ENCODE assay signal across 8 mouse cellular contexts in genomic region chr6:52159979-52160378, GRCm38 (mm10). TPM values are rescaled to one million over a fixed set of nuclear protein-coding genes. Genes with fewer than 3 reads are reported as not detected.
DNase-seq lines count a peak whose midpoint lies in the region; ATAC-seq and TF ChIP-seq lines count a peak whose summit lies in the region.
"Had no signal": no experiment of that assay in that cellular context is flagged by ENCODE, and none has a peak within 500 bp of the region (broad histone marks: within the 10 kb centered on the region; RNA-seq: fewer than 3 reads in every experiment).

No protein-coding gene starts in this region.

- no peak for TF ChIP-seq RAD21 in CH12.LX (IDR thresholded peaks at IDR 0.05; ENCODE audit: low read depth, low read length)

- peak; percentile 71 for TF ChIP-seq EP300 in CH12.LX (IDR thresholded peaks at IDR 0.05; ENCODE audit: low read length)

- no peak for TF ChIP-seq CTCF in CH12.LX (conservative IDR thresholded peaks at IDR 0.05 in 1 of 2, IDR thresholded peaks at IDR 0.05 in 1 of 2; ENCODE audit: low read depth in 2 of 2, low read length in 2 of 2)
- TF ChIP-seq CTCF in thymus, adult 2 months (IDR thresholded peaks at IDR 0.05; ENCODE audit: borderline replicate concordance, control insufficient read depth, extremely low read depth, insufficient read depth, low read length, poor library complexity): no peak

- H3K27me3 ChIP-seq in CH12.LX (replicated peaks): no peaks in the 10 kb centered on the region
- peaks cover 24% of the 10 kb centered on the region for H3K27me3 ChIP-seq in intestine, embryonic 16.5 days (replicated peaks; ENCODE audit: control insufficient read depth, insufficient read depth, low read length)
- peaks cover 12% of the 10 kb centered on the region for H3K27me3 ChIP-seq in thymus, adult 2 months (ENCODE audit: control insufficient read depth, insufficient read depth, low read length)

- peak overlapping the region; percentile 83 to 92 (median 88) for H3K4me3 ChIP-seq in CH12.LX (replicated peaks in 1 of 3; ENCODE audit: low read depth in 2 of 3, low read length in 2 of 3, poor library complexity in 1 of 3)
- peak overlapping the region; percentile 79 for H3K4me3 ChIP-seq in intestine, embryonic 16.5 days (ENCODE audit: low read length)
- H3K4me3 ChIP-seq in thymus, adult 2 months (ENCODE audit: control insufficient read depth, insufficient read depth, low read length): no peak overlapping the region

- peaks cover 6 to 37% of the 10 kb centered on the region in 2 experiments for H3K36me3 ChIP-seq in CH12.LX (replicated peaks in 1 of 2; ENCODE audit: control insufficient read depth in 1 of 2, insufficient read depth in 1 of 2, low read length in 1 of 2)
- H3K36me3 ChIP-seq in intestine, embryonic 16.5 days (ENCODE audit: control insufficient read depth, insufficient read depth, low read length): no peaks in the 10 kb centered on the region
- no peaks in the 10 kb centered on the region for H3K36me3 ChIP-seq in thymus, adult 2 months (ENCODE audit: control insufficient read depth, insufficient read depth, low read length)

- H3K9me3 ChIP-seq in CH12.LX (replicated peaks; ENCODE audit: low read length): no peaks in the 10 kb centered on the region
- no peaks in the 10 kb centered on the region for H3K9me3 ChIP-seq in intestine, embryonic 16.5 days (ENCODE audit: control insufficient read depth, low read length)

- peak overlapping the region; percentile 95 for H3K4me2 ChIP-seq in CH12.LX (ENCODE audit: insufficient read depth, low read depth, poor library complexity, severe bottlenecking)
- peak overlapping the region; percentile 93 for H3K4me2 ChIP-seq in intestine, embryonic 16.5 days (ENCODE audit: low read depth, low read length)

- dilution Hi-C loops in CH12.LX (cut with MboI; ENCODE audit: extremely low pct_ligation_motif_present, extremely low pct_unique_long_range_greater_than_20kb, low sequenced_read_pairs): no loop called here

- H3K27ac ChIP-seq in CH12.LX (ENCODE audit: insufficient read depth, low read depth): peak overlapping the region; percentile 45
- H3K27ac ChIP-seq in intestine, embryonic 16.5 days (ENCODE audit: low read length): peak overlapping the region; percentile 93
- no peak overlapping the region for H3K27ac ChIP-seq in thymus, adult 2 months (ENCODE audit: control insufficient read depth, insufficient read depth, low read length)

- 25% methylated on average over 8 of the region's 9 CpGs for WGBS in intestine, embryonic 16.5 days
- WGBS in thymus, adult 2 months: 25% methylated on average over 9 of the region's 9 CpGs

- peaks cover 2 to 17% of the 10 kb centered on the region in 2 experiments; a peak in 3 of 4 replicates for H3K4me1 ChIP-seq in CH12.LX (ENCODE audit: control insufficient read depth in 1 of 2, insufficient read depth in 2 of 2)
- H3K4me1 ChIP-seq in intestine, embryonic 16.5 days (ENCODE audit: control insufficient read depth, insufficient read depth, low read length): peaks cover 23% of the 10 kb centered on the region
- peaks cover 2% of the 10 kb centered on the region; the same call in 1 of the 2 replicates for H3K4me1 ChIP-seq in thymus, adult 2 months (replicated peaks; ENCODE audit: control insufficient read depth, insufficient read depth, low read length)

- peak; percentile 12; the same call in 1 of the 2 replicates for ATAC-seq in intestine, embryonic 16.5 days

- in situ Hi-C loops in CH12.LX (cut with MboI; ENCODE audit: low pct_ligation_motif_present, low pct_unique_long_range_greater_than_20kb, low sequenced_read_pairs): no loop called here

- H3K9ac ChIP-seq in CH12.LX (ENCODE audit: insufficient read depth, low read depth): peak overlapping the region; percentile 96
- H3K9ac ChIP-seq in intestine, embryonic 16.5 days (ENCODE audit: low read depth, low read length): peak overlapping the region; percentile 69

- intact Hi-C loops in left cerebral cortex, postnatal 10 days (cut with DNase I): loop anchor here (5.0 kb wide), 1 partner anchor 152 kb away; the partner anchor contains the start of gene Evx1

- peaks cover 7% of the 10 kb centered on the region; the same call in 1 of the 2 replicates for H3K79me2 ChIP-seq in CH12.LX (replicated peaks; ENCODE audit: control insufficient read depth, extremely low read depth, insufficient read depth, poor library complexity, severe bottlenecking)

- peak; percentile 39; the same call in 1 of the 2 replicates for TF ChIP-seq POLR2A in CH12.LX (IDR thresholded peaks at IDR 0.05; ENCODE audit: low read depth, low read length)
- TF ChIP-seq POLR2A in thymus, adult 2 months (IDR thresholded peaks at IDR 0.05; ENCODE audit: control insufficient read depth, extremely low read depth, insufficient read depth, low read length, poor library complexity): no peak

- DNase-seq in CH12.LX (ENCODE audit: extremely low read depth) (peak; percentile 76), adipocyte (ENCODE audit: low spot score) (peak; percentile 97)
- DNase-seq in lung, postnatal 10 days: peak; percentile 67
- no peak for DNase-seq in thymus, adult 2 months
- no peak for DNase-seq in B cell, adult 2 months
- DNase-seq in left cerebral cortex, postnatal 10 days (ENCODE audit: extremely low spot score in 1 of 2, low spot score in 2 of 2): no peak

TF ChIP-seq in CH12.LX, 34 proteins besides CTCF, POLR2A, EP300 and RAD21:
- TF ChIP-seq MAZ (IDR thresholded peaks at IDR 0.05; ENCODE audit: low read depth, low read length): peak; percentile 31; the same call in 1 of the 2 replicates
- peak; percentile 72; the same call in 1 of the 2 replicates for TF ChIP-seq CHD2 (IDR thresholded peaks at IDR 0.05; ENCODE audit: low read length)
- no peak for TF ChIP-seq ETS1 (conservative IDR thresholded peaks at IDR 0.05; ENCODE audit: low read depth, low read length)
- no peak for TF ChIP-seq BHLHE40 (IDR thresholded peaks at IDR 0.05; ENCODE audit: low read depth, low read length)
- peak; percentile 36; the same call in 1 of the 2 replicates for TF ChIP-seq ZMIZ1 (IDR thresholded peaks at IDR 0.05; ENCODE audit: low read depth, low read length)
- TF ChIP-seq ELF1 (IDR thresholded peaks at IDR 0.05; ENCODE audit: low read depth, low read length): peak; percentile 72
- TF ChIP-seq MXI1 (IDR thresholded peaks at IDR 0.05; ENCODE audit: low read depth, low read length): no peak
- 0 out of 2 replicates have a peak, but pooled peaks have one; percentile 17 for TF ChIP-seq TBP (conservative IDR thresholded peaks at IDR 0.05; ENCODE audit: low read depth, low read length)
- no peak for TF ChIP-seq MYC (IDR thresholded peaks at IDR 0.05; ENCODE audit: low read depth, low read length)
- TF ChIP-seq RCOR1 (conservative IDR thresholded peaks at IDR 0.05; ENCODE audit: low read depth, low read length): no peak
- peak; percentile 79 for TF ChIP-seq IRF4 (IDR thresholded peaks at IDR 0.05; ENCODE audit: low read depth, low read length)
- TF ChIP-seq NELFE (IDR thresholded peaks at IDR 0.05; ENCODE audit: low read depth, low read length): peak; percentile 43; the same call in 1 of the 2 replicates
- TF ChIP-seq TCF12 (IDR thresholded peaks at IDR 0.05; ENCODE audit: low read depth, low read length): peak; percentile 34; the same call in 1 of the 2 replicates
- no peak for TF ChIP-seq MEF2A (IDR thresholded peaks at IDR 0.05; ENCODE audit: borderline replicate concordance, low read depth, low read length)

RNA-seq across cellular contexts. Expression of gene Hoxa1, which starts 1.9 kb away (rescaled TPM):
- total RNA-seq in CH12.LX (2012; rRNA removed): 1.4 and 1.9 TPM in 2 replicates
- total RNA-seq in CH12.LX (2014; rRNA removed): 3.7 and 4.6 TPM in 2 replicates
- polyA plus RNA-seq in CH12.LX (2012; ENCODE audit: insufficient read length, low read depth): 2.5 and 3.2 TPM in 2 replicates
- 0.72 and 0.88 TPM in 2 replicates for polyA plus RNA-seq in intestine, embryonic 16.5 days (2015; fragmentation: Nextera tagmentation; extraction: Ambion mirVana)
- polyA plus RNA-seq in thymus, adult 2 months (2012; rRNA removed): 0.43 and 0.63 TPM in 2 replicates
- total RNA-seq in left cerebral cortex, postnatal 10 days (2021): not detected
- polyA plus RNA-seq: cortical plate, adult 2 months had no signal

RNA-seq across cellular contexts. Expression of gene Hoxa2, which starts 4.7 kb away (rescaled TPM):
- not detected in 2 replicates for total RNA-seq in CH12.LX (2012; rRNA removed)
- total RNA-seq in CH12.LX (2014; rRNA removed): 0.12 TPM in 1 of 2 replicates, not detected in the other
- polyA plus RNA-seq in CH12.LX (2012; ENCODE audit: insufficient read length, low read depth): 0.26 and 0.45 TPM in 2 replicates
- 5.0 and 5.1 TPM in 2 replicates for polyA plus RNA-seq in intestine, embryonic 16.5 days (2015; fragmentation: Nextera tagmentation; extraction: Ambion mirVana)
- 0.85 and 1.4 TPM in 2 replicates for polyA plus RNA-seq in thymus, adult 2 months (2012; rRNA removed)
- not detected for total RNA-seq in left cerebral cortex, postnatal 10 days (2021)
- polyA plus RNA-seq: cortical plate, adult 2 months had no signal

RNA-seq across cellular contexts. Expression of gene 5730596B20Rik, which starts 17.3 kb away (rescaled TPM):
- total RNA-seq in CH12.LX (2012; rRNA removed) (not detected in 2 replicates), CH12.LX (2014; rRNA removed) (not detected in 2 replicates)
- 0.07 TPM in 1 of 2 replicates, not detected in the other for polyA plus RNA-seq in CH12.LX (2012; ENCODE audit: insufficient read length, low read depth)
- 1.5 TPM in 2 replicates for polyA plus RNA-seq in intestine, embryonic 16.5 days (2015; fragmentation: Nextera tagmentation; extraction: Ambion mirVana)
- 0.04 TPM in 1 of 2 replicates, not detected in the other for polyA plus RNA-seq in thymus, adult 2 months (2012; rRNA removed)
- total RNA-seq in left cerebral cortex, postnatal 10 days (2021): not detected
- polyA plus RNA-seq: cortical plate, adult 2 months had no signal

RNA-seq across cellular contexts. Expression of gene Hoxa4, which starts 31.6 kb away (rescaled TPM):
- total RNA-seq in CH12.LX (2012; rRNA removed) (not detected in 2 replicates), CH12.LX (2014; rRNA removed) (not detected in 2 replicates)
- 0.19 TPM in 1 of 2 replicates, not detected in the other for polyA plus RNA-seq in CH12.LX (2012; ENCODE audit: insufficient read length, low read depth)
- 1.7 and 2.4 TPM in 2 replicates for polyA plus RNA-seq in intestine, embryonic 16.5 days (2015; fragmentation: Nextera tagmentation; extraction: Ambion mirVana)
- polyA plus RNA-seq in thymus, adult 2 months (2012; rRNA removed): 1.2 and 1.5 TPM in 2 replicates
- total RNA-seq in left cerebral cortex, postnatal 10 days (2021): not detected
- polyA plus RNA-seq: cortical plate, adult 2 months had no signal

RNA-seq across cellular contexts. Expression of gene Hoxa5, which starts 44.4 kb away (rescaled TPM):
- total RNA-seq in CH12.LX (2012; rRNA removed) (1.5 TPM in 2 replicates), CH12.LX (2014; rRNA removed) (0.83 and 1.2 TPM in 2 replicates)
- polyA plus RNA-seq in CH12.LX (2012; ENCODE audit: insufficient read length, low read depth): 3.1 and 4.1 TPM in 2 replicates
- 15.3 and 15.5 TPM in 2 replicates for polyA plus RNA-seq in intestine, embryonic 16.5 days (2015; fragmentation: Nextera tagmentation; extraction: Ambion mirVana)
- polyA plus RNA-seq in thymus, adult 2 months (2012; rRNA removed): 1.1 and 1.5 TPM in 2 replicates
- total RNA-seq in left cerebral cortex, postnatal 10 days (2021): not detected
- polyA plus RNA-seq: cortical plate, adult 2 months had no signal

Comparison
In these comparisons a context has a peak if more than half of its experiments do, and no peak if none do; other contexts are left out.
1. DNase-seq: peak in CH12.LX (single experiment), adipocyte (single experiment) and lung, postnatal 10 days (single experiment); none in thymus, adult 2 months (single experiment), B cell, adult 2 months (0 of 2) and left cerebral cortex, postnatal 10 days (0 of 2).